27 mouse cellular contexts compared by ENCODE assay signal in the genomic region with DNA sequence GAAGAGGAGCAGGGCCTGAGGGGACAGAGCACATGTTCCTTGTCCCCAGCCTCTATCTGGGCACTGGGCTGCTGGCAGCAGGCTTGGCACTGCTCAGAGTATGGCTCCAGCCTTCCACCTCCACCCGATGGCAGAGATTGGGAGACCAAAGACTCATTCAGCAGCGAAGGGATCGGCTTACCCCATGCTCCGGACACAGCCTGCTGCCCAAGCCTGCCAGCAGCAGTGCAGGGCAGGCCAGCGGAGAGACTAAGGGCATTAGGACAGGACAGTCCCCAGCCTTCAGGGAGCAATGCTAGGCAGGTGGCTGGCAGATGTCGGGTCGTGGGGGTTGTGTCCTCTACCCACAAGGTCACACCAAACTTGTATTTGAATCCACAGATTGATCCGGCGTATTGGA.
DNase-seq lines count a peak whose midpoint lies in the region; ATAC-seq and TF ChIP-seq lines count a peak whose summit lies in the region.
"Had no signal": no experiment of that assay in that cellular context is flagged by ENCODE, and none has a peak within 500 bp of the region (broad histone marks: within the 10 kb centered on the region; RNA-seq: fewer than 3 reads in every experiment).

No protein-coding gene starts in this region.

- TF ChIP-seq EP300 in heart, adult 2 months (IDR thresholded peaks at IDR 0.05; ENCODE audit: insufficient read depth, low read depth, low read length): 0 out of 2 replicates have a peak, but pooled peaks have one; percentile 8

- WGBS in forebrain, embryonic 10.5 days: 82% methylated on average over 9 of the region's 9 CpGs
- 80% methylated on average over 9 of the region's 9 CpGs for WGBS in forebrain, embryonic 14.5 days
- 62% methylated on average over 9 of the region's 9 CpGs for WGBS in heart, adult 2 months
- 65% methylated on average over 9 of the region's 9 CpGs for WGBS in kidney, embryonic 14.5 days

- H3K4me2 ChIP-seq in forebrain, embryonic 14.5 days (ENCODE audit: low read length): no peak overlapping the region
- no peak overlapping the region for H3K4me2 ChIP-seq in kidney, embryonic 14.5 days (replicated peaks; ENCODE audit: low read depth, low read length)
- H3K4me2 ChIP-seq: embryonic facial prominence, embryonic 15.5 days; heart, embryonic 12.5 days; hindbrain, embryonic 14.5 days; liver, embryonic 12.5 days; neural tube, embryonic 15.5 days; stomach, embryonic 15.5 days had no signal

- peaks cover 16% of the 10 kb centered on the region; the same call in 1 of the 2 replicates for H3K36me3 ChIP-seq in forebrain, embryonic 10.5 days (replicated peaks)
- H3K36me3 ChIP-seq in forebrain, embryonic 14.5 days (ENCODE audit: control insufficient read depth, insufficient read depth, low read length): 0 out of 2 replicates have a peak, but pooled peaks cover 4% of the 10 kb centered on the region
- peaks cover 39% of the 10 kb centered on the region for H3K36me3 ChIP-seq in heart, adult 2 months (ENCODE audit: control insufficient read depth, insufficient read depth, low read length)
- H3K36me3 ChIP-seq in kidney, embryonic 14.5 days (ENCODE audit: control insufficient read depth, insufficient read depth, low read length): peaks cover 18% of the 10 kb centered on the region; the same call in 1 of the 2 replicates
- H3K36me3 ChIP-seq: G1E; neural tube, embryonic 15.5 days had no signal

- H3K79me2 ChIP-seq in heart, adult 2 months (replicated peaks; ENCODE audit: control insufficient read depth, insufficient read depth, low read length): peaks cover 2% of the 10 kb centered on the region; the same call in 1 of the 2 replicates

- no peaks in the 10 kb centered on the region for H3K9me3 ChIP-seq in forebrain, embryonic 10.5 days
- H3K9me3 ChIP-seq in forebrain, embryonic 14.5 days (replicated peaks; ENCODE audit: control insufficient read depth, low read length): no peaks in the 10 kb centered on the region
- no peaks in the 10 kb centered on the region for H3K9me3 ChIP-seq in kidney, embryonic 14.5 days (ENCODE audit: control insufficient read depth, low read length)
- H3K9me3 ChIP-seq: embryonic facial prominence, embryonic 15.5 days; G1E; heart, embryonic 12.5 days; liver, embryonic 12.5 days; neural tube, embryonic 15.5 days; stomach, embryonic 15.5 days had no signal

- no peak overlapping the region for H3K4me3 ChIP-seq in forebrain, embryonic 10.5 days
- no peak overlapping the region for H3K4me3 ChIP-seq in forebrain, embryonic 14.5 days (ENCODE audit: low read depth, low read length)
- H3K4me3 ChIP-seq in heart, adult 2 months: no peak overlapping the region
- H3K4me3 ChIP-seq in kidney, embryonic 14.5 days (ENCODE audit: low read length): no peak overlapping the region
- H3K4me3 ChIP-seq: embryonic facial prominence, embryonic 15.5 days; heart, embryonic 12.5 days; liver, embryonic 12.5 days; megakaryocyte, embryonic 14.5 days; neural tube, embryonic 15.5 days; stomach, embryonic 15.5 days had no signal

- 0 out of 2 replicates have a peak, but pooled peaks cover 8% of the 10 kb centered on the region for H3K27me3 ChIP-seq in forebrain, embryonic 10.5 days (ENCODE audit: poor library complexity, severe bottlenecking)
- no peaks in the 10 kb centered on the region for H3K27me3 ChIP-seq in forebrain, embryonic 14.5 days (replicated peaks; ENCODE audit: control insufficient read depth, insufficient read depth, low read length)
- no peaks in the 10 kb centered on the region for H3K27me3 ChIP-seq in heart, adult 2 months (ENCODE audit: control insufficient read depth, insufficient read depth, low read length)
- no peaks in the 10 kb centered on the region for H3K27me3 ChIP-seq in kidney, embryonic 14.5 days (ENCODE audit: control insufficient read depth, insufficient read depth, low read length)
- H3K27me3 ChIP-seq: embryonic facial prominence, embryonic 15.5 days; heart, embryonic 12.5 days; stomach, embryonic 15.5 days had no signal

- no peak for TF ChIP-seq POLR2A in heart, adult 2 months (IDR thresholded peaks at IDR 0.05; ENCODE audit: insufficient read depth, low read depth, low read length)

- intact Hi-C loops in heart, adult 2 months (cut with DNase I): no loop called here
- intact Hi-C loops in heart, postnatal 14 days (cut with DNase I): loop anchor here (5.0 kb wide), 1 partner anchor 47 kb away; no protein-coding TSS in a partner anchor
- intact Hi-C loops in gastrocnemius, postnatal 14 days (cut with DNase I; ENCODE audit: low total_unique reads): loop anchor here (5.0 kb wide), 1 partner anchor 52 kb away; no protein-coding TSS in a partner anchor

- no peak for ATAC-seq in forebrain, embryonic 14.5 days
- ATAC-seq in kidney, embryonic 14.5 days (ENCODE audit: low FRiP score, low TSS enrichment): peak; percentile 41
- ATAC-seq: activated CD4-positive, CD25-positive, alpha-beta regulatory T cell, adult 4 months; intestine, embryonic 16.5 days; liver, embryonic 12.5 days; midbrain, embryonic 16.5 days had no signal

- no peak overlapping the region for H3K9ac ChIP-seq in forebrain, embryonic 14.5 days (ENCODE audit: low read length)
- no peak overlapping the region; the same call in 1 of the 2 replicates for H3K9ac ChIP-seq in heart, adult 2 months (ENCODE audit: low read depth, low read length)
- no peak overlapping the region for H3K9ac ChIP-seq in kidney, embryonic 14.5 days (ENCODE audit: low read depth, low read length)
- H3K9ac ChIP-seq: embryonic facial prominence, embryonic 15.5 days; hindbrain, embryonic 14.5 days; liver, embryonic 12.5 days; neural tube, embryonic 15.5 days; stomach, embryonic 15.5 days had no signal

- H3K4me1 ChIP-seq in forebrain, embryonic 10.5 days: peaks cover 17% of the 10 kb centered on the region
- H3K4me1 ChIP-seq in forebrain, embryonic 14.5 days (ENCODE audit: control insufficient read depth, insufficient read depth, low read length): no peaks in the 10 kb centered on the region
- H3K4me1 ChIP-seq in heart, adult 2 months (ENCODE audit: control insufficient read depth, insufficient read depth, low read length): peaks cover 27% of the 10 kb centered on the region
- peaks cover 19% of the 10 kb centered on the region for H3K4me1 ChIP-seq in kidney, embryonic 14.5 days (ENCODE audit: control insufficient read depth, insufficient read depth, low read length)

- 0 out of 2 replicates have a peak overlapping the region, but pooled peaks have one; percentile 30 for H3K27ac ChIP-seq in forebrain, embryonic 10.5 days
- no peak overlapping the region for H3K27ac ChIP-seq in forebrain, embryonic 14.5 days (ENCODE audit: low read depth, low read length)
- H3K27ac ChIP-seq in heart, adult 2 months: no peak overlapping the region; the same call in 1 of the 2 replicates
- H3K27ac ChIP-seq in kidney, embryonic 14.5 days (ENCODE audit: low read depth, low read length): no peak overlapping the region
- H3K27ac ChIP-seq: embryonic facial prominence, embryonic 15.5 days; hindbrain, embryonic 14.5 days; liver, embryonic 12.5 days; neural tube, embryonic 15.5 days; stomach, embryonic 15.5 days had no signal

- no peak for TF ChIP-seq CTCF in heart, adult 2 months (IDR thresholded peaks at IDR 0.05)

- DNase-seq in forebrain, embryonic 10.5 days (ENCODE audit: extremely low spot score, low spot score): no peak
- no peak for DNase-seq in forebrain, embryonic 14.5 days (ENCODE audit: low spot score)
- DNase-seq in heart, adult 2 months: peak in 1 of 2 experiments; percentile 45
- no peak for DNase-seq in heart, postnatal 14 days
- DNase-seq in kidney, postnatal 14 days: no peak
- peak; percentile 67 for DNase-seq in gastrocnemius, postnatal 14 days
- no peak for DNase-seq in retina, embryonic 14.5 days (ENCODE audit: low spot score)
- DNase-seq: adrenal gland, postnatal 10 days; cerebellum, adult 9-11 months; kidney, postnatal 4 days; layer of hippocampus, adult 9-11 months; lung, adult 2 months; right cerebral cortex, postnatal 14 days; thymus, adult 18-20 months; thymus, postnatal 4 days had no signal
